Mouse (Mus musculus) activated CD4-positive, CD25-positive, alpha-beta regulatory T cell, adult 4 months (primary cell): ENCODE measurements around the gene Mvp. TPM values are rescaled to one million over a fixed set of nuclear protein-coding genes. Genes with fewer than 3 reads are reported as not detected.

ENCODE experiments used
- ATAC-seq: one replicate; pipeline ENCODE4 v1.8.0; 2017
- polyA plus RNA-seq, 2 experiments: library from polyadenylated mRNA; unstranded; fragments of 100-300 nt; shearing (Covaris generic); gene quantifications; one replicate each; pipeline ENCODE4 v1.2.1; 2017

Gene Mvp
- polyA plus RNA-seq, 2 experiments from 2014 or later = 12.5 to 18.3 TPM

DNA sequence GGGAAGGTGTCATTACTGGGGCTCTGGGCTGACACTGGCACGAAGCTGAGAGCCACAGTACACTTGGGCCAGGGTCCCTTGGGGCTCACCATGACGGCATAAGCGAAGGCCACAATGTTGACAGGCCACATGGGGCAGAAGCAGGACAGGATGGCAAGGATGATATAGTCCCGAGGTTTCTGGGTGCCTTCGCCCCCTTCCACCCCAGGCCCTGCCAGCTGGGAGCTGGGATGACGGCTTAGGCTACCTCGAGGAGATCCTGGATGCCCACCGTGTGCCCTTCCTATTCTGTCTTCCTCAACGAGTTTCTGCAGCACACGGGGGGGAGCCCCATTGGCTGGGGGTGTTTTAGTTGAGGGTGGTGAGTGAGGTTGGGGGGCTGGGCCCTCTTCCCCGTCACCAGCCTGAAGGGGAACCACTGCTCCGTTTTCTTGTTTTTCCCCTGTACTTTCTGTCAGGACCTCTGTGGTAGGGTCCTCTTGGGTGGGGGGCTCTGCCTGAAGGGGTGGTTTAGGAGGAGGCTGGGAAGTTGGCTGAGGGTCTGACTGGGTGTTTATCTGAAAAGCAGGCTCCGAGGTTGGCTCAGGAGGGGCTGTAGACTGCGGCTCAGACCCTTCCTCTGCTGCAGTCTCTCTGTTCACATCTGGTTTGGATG is 5.0 kb upstream of the Mvp start:
- ATAC-seq = no peak

- ATAC-seq = no peak
Measured at GRCm38 (mm10) chr7:127018416-127019305, 4.2 kb upstream of the Mvp start.

DNA sequence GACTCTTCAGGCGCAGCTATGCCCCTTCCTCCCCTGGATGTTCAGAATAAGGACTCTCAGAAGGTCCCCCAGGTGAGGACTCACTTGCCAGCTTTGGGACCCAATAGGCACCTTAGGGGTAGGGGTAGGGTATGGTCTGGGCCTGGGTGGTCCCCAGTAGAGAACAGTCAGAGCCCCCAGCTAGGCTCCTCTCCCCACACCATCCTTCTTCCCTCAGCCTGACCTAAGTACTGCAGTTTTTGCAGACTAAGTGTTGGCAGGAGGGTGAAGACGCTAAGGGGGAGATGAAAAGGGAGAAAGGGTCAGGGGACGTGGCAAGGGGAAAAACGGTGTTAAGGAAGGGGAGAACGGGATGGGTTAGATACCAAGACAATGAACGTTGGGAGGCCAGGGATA is 3.5 kb upstream of the Mvp start:
- ATAC-seq = no peak

- peak; percentile 68 for ATAC-seq
Measured at GRCm38 (mm10) chr7:127016971-127017949, 2.8 kb upstream of the Mvp start, which contains the start of gene Pagr1a. Pagr1a (minus strand) TSS chr7:127017352.

GRCm38 (mm10) chr7:127016486-127016938 is 2.1 kb upstream of the Mvp start:
- ATAC-seq = peak; percentile 56

GRCm38 (mm10) chr7:127016481-127016485 is 1.9 kb upstream of the Mvp start, which contains the start of gene Pagr1b:
Pagr1b (minus strand) TSS chr7:127016484.
- ATAC-seq = no peak

DNA sequence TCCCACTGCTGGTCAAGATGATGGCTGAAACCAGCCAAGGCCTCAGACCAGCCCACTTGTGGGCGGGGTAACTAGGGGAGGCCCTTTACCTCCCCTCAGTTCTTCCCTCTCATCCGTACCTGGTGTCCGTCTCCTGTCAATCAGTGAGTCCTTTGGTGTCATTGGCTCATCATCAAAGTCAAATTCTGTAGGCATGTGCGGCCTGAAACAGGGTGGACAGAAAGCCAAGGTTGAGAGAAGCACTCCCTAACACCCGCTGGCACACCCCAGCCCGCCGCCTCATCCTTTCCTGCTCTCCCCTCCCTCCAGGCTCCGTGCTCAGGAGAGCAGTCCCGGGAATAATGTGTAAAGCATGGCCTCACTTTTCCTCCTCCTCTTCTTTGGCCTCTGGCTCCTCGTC is 1.7 kb upstream of the Mvp start:
- no peak for ATAC-seq

DNA sequence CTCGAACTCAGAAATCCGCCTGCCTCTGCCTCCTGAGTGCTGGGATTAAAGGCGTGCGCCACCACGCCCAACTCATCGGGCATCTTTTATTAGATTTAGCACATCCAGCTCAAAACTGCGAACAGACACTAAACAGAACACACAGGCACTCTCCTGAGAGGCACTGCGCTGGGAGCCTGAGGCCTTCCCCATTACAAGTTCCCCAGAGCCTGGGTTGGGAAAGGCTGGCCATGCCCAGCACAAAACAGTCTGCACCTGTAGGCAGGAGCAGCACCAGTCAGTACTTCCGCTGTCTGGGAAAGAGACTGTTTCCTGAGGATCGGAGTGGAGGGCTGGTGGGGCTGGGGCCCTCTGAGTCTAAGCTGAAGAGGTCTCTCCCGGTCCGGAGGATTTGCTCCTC is 572 bp upstream of the Mvp start:
- no peak for ATAC-seq

GRCm38 (mm10) chr7:127013385-127013784 is 1.0 kb downstream of the Mvp start:
- ATAC-seq = no peak

- ATAC-seq = no peak
Measured at GRCm38 (mm10) chr7:127012845-127013244, 1.6 kb downstream of the Mvp start.

DNA sequence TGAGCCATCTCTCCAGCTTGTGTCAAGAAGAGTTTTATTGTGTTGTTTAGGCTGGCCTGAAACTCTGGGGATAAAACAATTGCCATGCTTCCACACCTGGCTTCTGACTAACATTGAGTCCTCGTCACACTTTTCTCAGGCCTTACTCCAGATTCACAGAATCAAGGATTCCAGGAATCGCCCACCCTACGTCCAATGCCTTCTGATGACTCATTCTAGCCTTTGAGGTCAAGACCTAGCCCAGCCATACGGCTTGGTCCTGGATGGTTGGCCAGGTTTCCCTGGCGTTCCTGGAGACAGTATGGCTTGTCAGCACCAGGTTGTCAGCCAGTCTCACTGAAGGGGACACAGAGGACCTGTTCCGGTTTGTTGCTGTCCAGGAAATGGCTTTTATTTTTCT is 2.0 kb downstream of the Mvp start:
- no peak for ATAC-seq

GRCm38 (mm10) chr7:127011717-127012116 is 2.7 kb downstream of the Mvp start:
- no peak for ATAC-seq

GRCm38 (mm10) chr7:127011051-127011450 is 3.4 kb downstream of the Mvp start:
- no peak for ATAC-seq

DNA sequence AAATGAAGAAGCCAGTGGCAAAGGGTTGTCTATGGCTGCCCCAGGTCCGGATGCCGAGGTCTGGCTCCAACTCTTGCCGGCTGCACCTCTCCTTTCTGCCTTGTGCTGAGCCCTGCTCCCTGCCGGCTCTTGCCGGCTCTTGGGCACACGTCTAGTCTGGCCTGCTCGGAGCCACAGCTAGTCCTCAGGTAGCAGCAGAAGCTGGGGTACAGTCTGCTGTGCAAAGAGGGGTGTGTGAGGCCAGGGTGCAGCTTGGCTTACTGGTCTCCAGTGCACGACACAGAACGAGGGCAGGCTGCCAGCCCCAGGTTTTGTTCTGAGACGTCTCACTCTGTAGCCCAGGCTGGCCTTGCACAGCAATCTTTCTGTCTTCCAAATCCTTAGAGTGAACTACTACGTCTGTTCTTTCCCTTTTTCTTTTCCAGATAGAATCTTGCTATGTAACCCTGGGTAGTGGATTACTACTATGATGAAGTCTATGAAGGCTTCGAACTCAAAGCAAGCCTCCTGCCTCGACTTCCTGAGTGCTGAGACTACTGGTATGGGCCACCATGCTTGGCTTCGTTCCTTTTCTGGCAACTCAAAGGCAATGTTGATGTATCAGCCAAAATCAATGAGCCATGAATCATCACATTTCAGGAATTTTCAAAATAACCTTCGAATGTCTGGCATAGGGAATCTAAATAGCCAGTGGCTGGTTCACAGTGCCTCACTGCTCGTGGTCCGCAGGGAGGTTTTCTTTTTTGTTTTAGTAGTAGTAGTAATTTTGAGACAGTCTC is 4.9 kb downstream of the Mvp start:
- no peak for ATAC-seq

- ATAC-seq = no peak
Measured at GRCm38 (mm10) chr7:127008239-127009019, 6.0 kb downstream of the Mvp start.

DNA sequence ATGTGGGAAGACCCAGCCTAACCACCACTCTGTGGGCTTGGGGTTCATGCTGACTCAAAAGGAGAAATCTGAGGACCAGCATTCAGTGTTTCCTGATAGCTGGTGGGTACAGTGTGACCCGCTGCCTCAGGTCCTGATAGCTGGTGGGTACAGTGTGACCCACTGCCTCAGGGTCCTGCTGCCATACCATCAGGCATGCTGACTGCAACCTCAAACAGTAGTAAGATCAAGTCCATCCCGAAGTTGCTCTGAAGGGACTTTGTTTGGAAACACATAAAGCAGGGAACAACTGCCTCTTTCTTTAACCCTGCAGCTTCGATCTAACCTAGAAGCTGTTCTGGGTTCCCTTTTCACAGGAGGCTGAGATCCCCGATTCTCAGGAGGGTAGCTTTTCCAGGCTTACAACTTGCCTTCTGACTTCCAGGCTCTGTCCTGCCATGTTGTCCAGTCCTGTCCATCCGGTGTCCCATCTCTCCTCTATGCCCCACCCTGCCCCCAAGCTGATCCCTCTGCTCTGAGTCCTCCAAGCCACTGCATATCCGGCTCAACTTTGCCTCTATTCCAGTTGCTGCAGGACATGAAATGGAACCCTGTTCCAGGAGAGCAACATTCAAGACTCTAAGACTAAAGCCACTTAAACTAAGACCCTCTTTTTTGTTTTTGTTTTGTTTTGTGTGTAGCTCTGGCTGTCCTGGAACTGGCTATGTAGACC is 7.0 kb downstream of the Mvp start:
- no peak for ATAC-seq

GRCm38 (mm10) chr7:127004122-127004875 is 10.1 kb downstream of the Mvp start:
- no peak for ATAC-seq

- no peak for ATAC-seq
Measured at GRCm38 (mm10) chr7:127003620-127004019, 10.8 kb downstream of the Mvp start.

DNA sequence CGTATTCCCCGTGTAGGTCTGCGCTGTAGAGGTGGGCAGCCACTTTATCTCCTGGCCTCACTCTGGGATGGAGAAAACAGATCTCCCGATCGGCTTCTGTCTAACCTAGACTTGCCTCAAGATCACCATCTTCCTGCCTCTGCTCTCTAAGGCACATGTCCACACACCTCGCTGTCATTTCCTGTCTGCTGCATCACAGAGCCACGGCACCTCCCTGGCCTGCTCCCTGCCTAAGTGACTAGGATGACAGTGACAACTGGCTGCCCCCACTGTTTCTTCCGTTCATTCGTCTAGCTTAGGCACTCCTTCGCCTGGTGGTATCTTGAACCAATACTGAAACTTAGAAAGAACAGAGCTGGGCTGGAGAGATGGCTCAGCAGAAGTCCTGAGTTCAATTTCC is 14.9 kb downstream of the Mvp start:
- ATAC-seq = peak; percentile 75

DNA sequence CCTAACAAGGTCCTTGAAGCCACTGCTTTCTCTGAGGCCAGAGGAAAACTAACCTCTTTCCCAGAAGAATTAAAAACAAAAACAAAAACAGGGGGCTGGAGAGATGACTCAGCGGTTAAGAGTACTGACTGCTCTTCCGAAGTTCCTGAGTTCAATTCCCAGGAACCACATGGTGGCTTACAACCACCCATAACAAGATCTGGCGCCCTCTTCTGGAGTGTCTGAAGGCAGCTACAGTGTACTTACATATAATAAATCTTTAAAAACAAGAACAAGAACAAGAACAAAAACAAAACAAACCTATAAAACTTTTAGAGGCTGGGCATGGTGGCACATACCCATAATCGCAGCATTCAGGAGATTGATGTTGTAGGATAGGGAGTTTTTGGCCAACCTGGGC is 18.0 kb downstream of the Mvp start:
- no peak for ATAC-seq
